Mouse (Mus musculus) G1E (cell line): ENCODE data around the gene Zc3h14.

Experiments
- CTCF ChIP-seq: IDR thresholded peaks from 2 replicates; pipeline ENCODE4 v1.5.1; 2012; ENCODE audit warnings: low read depth, low read length, inconsistent platforms, mixed read lengths
- GATA1 ChIP-seq: IDR thresholded peaks from 2 replicates; pipeline ENCODE4 v1.6.1; 2012; ENCODE audit warnings: borderline replicate concordance, low read length, inconsistent platforms, mixed read lengths
- TAL1 ChIP-seq: conservative IDR thresholded peaks from 2 replicates; pipeline ENCODE4 v1.6.1; 2012; ENCODE audit warnings: low read depth, low read length, inconsistent platforms, mixed read lengths

DNA sequence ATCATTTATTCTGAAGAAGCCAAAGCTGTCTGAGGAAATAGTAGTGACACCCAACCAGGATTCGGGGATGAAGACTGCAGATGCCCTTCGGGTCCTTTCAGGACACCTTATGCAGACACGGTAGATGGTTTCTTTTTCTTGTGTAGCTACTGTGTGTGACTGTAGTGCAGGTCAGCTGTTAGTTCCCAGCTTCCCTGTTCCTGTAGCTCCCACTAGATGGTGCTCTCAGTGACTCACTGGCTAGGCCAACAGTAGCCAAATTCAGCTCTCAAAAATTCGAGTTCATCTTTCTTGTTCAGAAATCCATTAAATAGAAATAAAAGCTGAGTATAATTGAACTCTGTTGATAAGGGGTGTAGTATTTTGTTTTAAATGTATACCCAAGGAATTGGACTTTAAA is 32.4 kb downstream of the Zc3h14 start:
- TF ChIP-seq CTCF (no peak), GATA1 (no peak), TAL1 (no peak)
